Mouse (Mus musculus) liver, embryonic 12.5 days (tissue): ENCODE measurements at regions not wholly inside any gene's neighbourhood (a gene's known extent, or its start where the extent isn't known, plus 50 kb on each side); places are given as distances from the start of the nearest gene placed in this dataset.

ENCODE experiments used
- ATAC-seq: fragments of 200-750 bp; cut with Nextera tagmentation; 2 replicates; pipeline ENCODE4 v1.8.0; 2017; ENCODE audit warnings: moderate number of reproducible peaks, mild to moderate bottlenecking, moderate library complexity
- H3K27ac ChIP-seq: fragments of 300-500 bp; sonication (generic); 2 replicates; pipeline ENCODE4 v1.5.1; 2016; ENCODE audit warnings: mild to moderate bottlenecking
- H3K27me3 ChIP-seq: fragments of 300-500 bp; sonication (generic); replicated peaks from 2 replicates; pipeline ENCODE4 v1.6.1; 2016; ENCODE audit warnings: mild to moderate bottlenecking, moderate library complexity
- H3K36me3 ChIP-seq: fragments of 300-500 bp; sonication (generic); 2 replicates; pipeline ENCODE4 v1.6.1; 2016; ENCODE audit warnings: mild to moderate bottlenecking, moderate library complexity
- H3K4me1 ChIP-seq: fragments of 300-500 bp; sonication (generic); 2 replicates; pipeline ENCODE4 v1.6.1; 2016
- H3K4me2 ChIP-seq: fragments of 300-500 bp; sonication (generic); 2 replicates; pipeline ENCODE4 v1.6.1; 2016; ENCODE audit warnings: mild to moderate bottlenecking, moderate library complexity
- H3K4me3 ChIP-seq: fragments of 300-500 bp; sonication (generic); 2 replicates; pipeline ENCODE4 v1.5.1; 2016; ENCODE audit warnings: mild to moderate bottlenecking, moderate library complexity
- H3K9ac ChIP-seq: fragments of 300-500 bp; sonication (generic); 2 replicates; pipeline ENCODE4 v1.6.1; 2016; ENCODE audit warnings: mild to moderate bottlenecking, moderate library complexity
- H3K9me3 ChIP-seq: fragments of 300-500 bp; sonication (generic); replicated peaks from 2 replicates; pipeline ENCODE4 v1.6.1; 2016; ENCODE audit warnings: mild to moderate bottlenecking, moderate library complexity
- WGBS: fragments of 180-500 bp; shearing (Covaris S2); methylation state at CpG from one replicate; pipeline ENCODE4 v1.1.7; 2016; ENCODE audit not compliant: insufficient replicate concordance; 5-methylcytosine and 5-hydroxymethylcytosine counted together

- 32% methylated on average over 3 of the region's 3 CpGs for WGBS
- H3K27ac ChIP-seq: no peak overlapping the region
- peaks cover 9% of the 10 kb centered on the region; the same call in 1 of the 2 replicates for H3K27me3 ChIP-seq
- no peak overlapping the region for H3K4me2 ChIP-seq
- H3K4me3 ChIP-seq: no peak overlapping the region
- H3K4me1 ChIP-seq: no peaks in the 10 kb centered on the region
- H3K36me3 ChIP-seq: no peaks in the 10 kb centered on the region
- ATAC-seq: 0 out of 2 replicates have a peak, but pooled peaks have one; percentile 10
- H3K9me3 ChIP-seq: no peaks in the 10 kb centered on the region
- H3K9ac ChIP-seq: no peak overlapping the region
Measured at GRCm38 (mm10) chr16:5534385-5534784, 278.6 kb upstream of the Eef2kmt start.

DNA sequence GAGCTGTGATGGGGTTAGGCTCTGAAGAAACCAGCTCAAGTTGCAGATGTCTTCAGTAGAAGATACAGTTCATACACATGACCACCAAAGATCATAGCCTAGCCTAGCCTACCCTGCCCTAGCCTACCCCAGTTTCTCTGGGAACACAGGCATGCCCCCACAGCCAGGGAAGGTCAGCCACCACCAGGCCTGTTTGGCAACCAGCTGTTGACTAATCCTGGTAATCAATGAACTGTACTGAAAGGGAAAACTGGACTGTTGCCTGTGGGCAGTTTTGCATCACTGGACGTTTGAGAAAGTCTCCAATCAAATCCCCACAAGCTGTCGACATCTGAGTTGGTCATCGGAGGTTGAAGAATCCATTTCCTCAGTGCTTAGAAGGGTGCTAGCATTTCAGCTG, 276.5 kb upstream of the Eef2kmt start:
- H3K4me1 ChIP-seq: no peaks in the 10 kb centered on the region
- H3K27ac ChIP-seq: no peak overlapping the region
- no peaks in the 10 kb centered on the region for H3K9me3 ChIP-seq
- no peak overlapping the region for H3K9ac ChIP-seq
- H3K4me3 ChIP-seq: no peak overlapping the region
- no peaks in the 10 kb centered on the region for H3K36me3 ChIP-seq
- ATAC-seq: 0 out of 2 replicates have a peak, but pooled peaks have one; percentile 18
- peaks cover 9% of the 10 kb centered on the region; the same call in 1 of the 2 replicates for H3K27me3 ChIP-seq
- WGBS: 67% methylated on average over 3 of the region's 3 CpGs
- H3K4me2 ChIP-seq: no peak overlapping the region

GRCm38 (mm10) chr16:5529823-5530222, 274.0 kb upstream of the Eef2kmt start:
- H3K9ac ChIP-seq: no peak overlapping the region
- no peak overlapping the region for H3K27ac ChIP-seq
- ATAC-seq: no peak
- H3K4me3 ChIP-seq: no peak overlapping the region
- no peaks in the 10 kb centered on the region for H3K36me3 ChIP-seq
- no peaks in the 10 kb centered on the region for H3K27me3 ChIP-seq
- no peaks in the 10 kb centered on the region for H3K4me1 ChIP-seq
- H3K4me2 ChIP-seq: no peak overlapping the region
- no peaks in the 10 kb centered on the region for H3K9me3 ChIP-seq
- 66% methylated on average over 2 of the region's 2 CpGs for WGBS

GRCm38 (mm10) chr16:5527936-5528335, 272.2 kb upstream of the Eef2kmt start:
- WGBS: 49% methylated on average over 4 of the region's 4 CpGs
- no peaks in the 10 kb centered on the region for H3K4me1 ChIP-seq
- no peaks in the 10 kb centered on the region for H3K9me3 ChIP-seq
- H3K27ac ChIP-seq: no peak overlapping the region
- ATAC-seq: no peak
- no peak overlapping the region for H3K4me3 ChIP-seq
- H3K36me3 ChIP-seq: no peaks in the 10 kb centered on the region
- H3K9ac ChIP-seq: no peak overlapping the region
- H3K27me3 ChIP-seq: no peaks in the 10 kb centered on the region
- no peak overlapping the region for H3K4me2 ChIP-seq

- Histone ChIP-seq H3K4me3 (no peak overlapping the region), H3K9me3 (no peaks in the 10 kb centered on the region), H3K4me1 (no peaks in the 10 kb centered on the region), H3K4me2 (no peak overlapping the region), H3K9ac (no peak overlapping the region), H3K36me3 (no peaks in the 10 kb centered on the region), H3K27me3 (no peaks in the 10 kb centered on the region), H3K27ac (no peak overlapping the region)
- ATAC-seq: no peak
- WGBS: 74% methylated on average over 5 of the region's 5 CpGs
Measured at GRCm38 (mm10) chr16:5524375-5524774, 268.6 kb upstream of the Eef2kmt start.

DNA sequence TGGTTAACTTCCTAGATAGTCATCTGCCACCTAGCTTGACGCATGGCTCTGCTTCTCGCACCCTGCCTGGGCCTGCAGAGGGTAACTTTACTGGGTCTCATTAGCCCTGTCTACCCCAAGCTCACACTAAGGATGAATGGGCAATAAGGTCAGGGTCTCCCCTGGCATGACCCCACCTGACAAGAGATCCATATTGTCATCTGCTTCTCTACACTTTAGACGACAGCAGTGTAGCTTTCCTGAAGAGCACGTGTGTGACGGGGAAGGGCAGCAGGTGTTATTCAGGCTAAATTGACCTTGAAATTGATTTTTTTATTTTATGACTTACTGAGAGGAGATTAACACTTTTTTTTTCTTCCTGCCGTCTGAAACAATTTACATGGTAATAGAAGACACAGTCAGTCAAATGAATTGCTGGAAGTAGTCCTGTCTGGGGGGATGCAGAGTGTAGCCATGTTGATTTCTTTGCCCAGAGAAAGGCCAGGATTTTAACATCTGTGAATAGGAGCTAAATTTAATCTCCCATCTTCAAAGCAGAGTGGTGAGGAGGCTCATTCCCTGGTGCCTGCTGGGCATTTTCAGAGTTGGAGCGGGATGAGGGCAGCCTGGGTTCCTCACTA, 267.7 kb upstream of the Eef2kmt start:
- no peaks in the 10 kb centered on the region for H3K9me3 ChIP-seq
- H3K4me3 ChIP-seq: no peak overlapping the region
- no peak overlapping the region for H3K4me2 ChIP-seq
- H3K36me3 ChIP-seq: no peaks in the 10 kb centered on the region
- no peak overlapping the region for H3K9ac ChIP-seq
- H3K4me1 ChIP-seq: no peaks in the 10 kb centered on the region
- 79% methylated on average over 7 of the region's 7 CpGs for WGBS
- no peaks in the 10 kb centered on the region for H3K27me3 ChIP-seq
- ATAC-seq: no peak
- H3K27ac ChIP-seq: no peak overlapping the region

DNA sequence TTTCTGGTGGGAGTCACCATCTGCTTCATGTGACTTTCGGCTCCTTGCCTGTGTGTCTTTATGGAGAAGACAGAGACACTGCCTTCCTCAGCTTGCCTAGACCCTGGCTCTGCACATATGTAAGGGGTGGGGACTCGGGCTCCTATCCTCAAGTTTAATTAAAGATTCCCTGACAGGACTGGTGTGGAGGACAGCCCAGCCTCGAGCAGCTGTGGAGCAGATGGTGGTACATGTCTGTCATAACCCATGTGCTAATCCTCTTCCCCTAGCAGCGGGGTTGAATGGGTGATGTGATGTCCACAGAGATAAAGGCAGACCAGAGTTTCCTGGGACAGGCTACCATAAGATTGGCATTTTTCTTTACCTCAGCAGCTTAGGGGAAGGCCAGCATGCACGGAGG, 262.0 kb upstream of the Eef2kmt start:
- no peak for ATAC-seq
- no peaks in the 10 kb centered on the region for H3K9me3 ChIP-seq
- H3K4me1 ChIP-seq: no peaks in the 10 kb centered on the region
- no peak overlapping the region for H3K4me2 ChIP-seq
- H3K9ac ChIP-seq: no peak overlapping the region
- WGBS: 39% methylated on average over 5 of the region's 5 CpGs
- H3K36me3 ChIP-seq: no peaks in the 10 kb centered on the region
- H3K4me3 ChIP-seq: no peak overlapping the region
- no peaks in the 10 kb centered on the region for H3K27me3 ChIP-seq
- no peak overlapping the region for H3K27ac ChIP-seq

DNA sequence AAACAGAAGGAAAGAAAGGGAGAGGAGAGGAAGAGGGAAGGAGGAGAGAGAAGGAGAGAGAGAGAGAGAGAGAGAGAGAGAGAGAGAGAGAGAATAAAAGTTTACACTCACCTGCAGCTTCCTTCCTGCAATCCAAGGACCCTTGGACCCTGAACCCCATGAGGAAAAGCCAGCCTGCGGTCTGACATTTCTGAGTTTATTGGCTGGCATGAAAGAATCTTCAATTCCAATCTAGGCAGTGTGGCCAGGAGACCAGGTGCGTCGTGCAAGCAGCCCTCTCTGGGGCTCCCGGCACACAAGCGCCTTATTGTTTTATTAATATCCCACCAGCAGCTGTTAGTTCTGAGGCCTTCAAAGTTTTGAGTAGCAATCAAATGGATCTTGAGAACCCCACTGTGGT, 260.1 kb upstream of the Eef2kmt start:
- no peak overlapping the region for H3K4me3 ChIP-seq
- no peaks in the 10 kb centered on the region for H3K9me3 ChIP-seq
- no peak overlapping the region for H3K4me2 ChIP-seq
- H3K9ac ChIP-seq: no peak overlapping the region
- no peaks in the 10 kb centered on the region for H3K4me1 ChIP-seq
- H3K27ac ChIP-seq: no peak overlapping the region
- no peaks in the 10 kb centered on the region for H3K27me3 ChIP-seq
- WGBS: 74% methylated on average over 5 of the region's 5 CpGs
- ATAC-seq: no peak
- no peaks in the 10 kb centered on the region for H3K36me3 ChIP-seq

DNA sequence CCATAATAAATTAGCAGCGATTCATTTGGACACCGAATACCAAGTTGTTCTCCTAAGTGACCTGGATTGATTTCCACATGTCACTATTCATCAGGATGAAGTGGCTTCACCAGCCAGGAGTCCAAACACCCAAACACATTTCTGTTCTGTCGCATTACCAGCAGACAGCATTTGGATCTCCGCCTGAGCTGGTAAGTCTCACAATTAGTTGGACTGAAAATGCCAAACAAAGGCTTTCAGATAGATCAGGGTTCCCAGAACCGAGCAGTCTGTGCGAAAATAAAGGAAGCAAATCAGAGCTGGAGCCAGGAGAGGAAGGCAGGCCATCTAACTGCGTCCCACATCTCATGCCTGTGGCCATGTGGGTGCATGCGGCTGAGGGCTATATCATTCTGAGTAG, 251.5 kb upstream of the Eef2kmt start:
- H3K9ac ChIP-seq: no peak overlapping the region

GRCm38 (mm10) chr16:5501961-5502360, 246.2 kb upstream of the Eef2kmt start:
- 67% methylated on average over 7 of the region's 7 CpGs for WGBS
- no peaks in the 10 kb centered on the region for H3K4me1 ChIP-seq
- ATAC-seq: no peak
- no peaks in the 10 kb centered on the region for H3K36me3 ChIP-seq
- no peak overlapping the region for H3K4me2 ChIP-seq
- no peaks in the 10 kb centered on the region for H3K9me3 ChIP-seq
- H3K27me3 ChIP-seq: no peaks in the 10 kb centered on the region
- H3K4me3 ChIP-seq: no peak overlapping the region
- H3K9ac ChIP-seq: no peak overlapping the region
- H3K27ac ChIP-seq: no peak overlapping the region

More for the DNA sequence above, 251.5 kb upstream of the Eef2kmt start:
- no peak for ATAC-seq
- H3K4me2 ChIP-seq: no peak overlapping the region
- no peaks in the 10 kb centered on the region for H3K27me3 ChIP-seq
- H3K27ac ChIP-seq: no peak overlapping the region
- 68% methylated on average over 8 of the region's 8 CpGs for WGBS
- no peaks in the 10 kb centered on the region for H3K4me1 ChIP-seq
- H3K4me3 ChIP-seq: no peak overlapping the region
- H3K9me3 ChIP-seq: no peaks in the 10 kb centered on the region
- H3K36me3 ChIP-seq: no peaks in the 10 kb centered on the region

DNA sequence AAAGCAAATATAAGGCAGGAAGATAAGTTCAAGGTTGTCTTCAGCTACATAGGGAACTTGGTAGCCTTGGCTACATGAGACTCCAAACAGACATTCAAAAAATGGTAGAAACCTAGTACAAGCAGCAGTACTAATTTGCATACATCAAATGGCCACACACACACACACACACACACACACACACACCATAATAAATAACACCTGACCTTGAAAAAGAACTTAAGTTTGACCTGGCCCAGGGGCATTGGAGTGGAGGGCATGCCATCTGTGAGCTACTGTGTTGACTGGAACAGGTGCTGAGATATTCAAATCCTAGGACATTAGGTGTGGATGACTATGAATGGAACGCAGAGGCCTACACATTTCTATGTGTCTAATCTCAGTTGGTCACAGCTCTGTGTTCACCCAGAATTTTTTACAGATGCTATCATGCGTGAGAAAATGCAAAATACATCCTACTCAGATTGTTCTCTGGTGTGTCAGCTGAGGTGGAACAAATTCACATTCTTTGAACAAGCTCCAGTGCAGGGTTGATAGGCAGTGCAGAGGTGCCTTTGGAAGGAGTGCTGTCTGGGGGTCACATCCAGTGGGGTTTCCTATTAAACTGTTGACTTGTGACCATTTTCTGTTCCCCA, 240.4 kb upstream of the Eef2kmt start:
- H3K4me3 ChIP-seq: no peak overlapping the region
- H3K9me3 ChIP-seq: no peaks in the 10 kb centered on the region
- no peak overlapping the region for H3K4me2 ChIP-seq
- no peaks in the 10 kb centered on the region for H3K4me1 ChIP-seq
- no peaks in the 10 kb centered on the region for H3K36me3 ChIP-seq
- 60% methylated on average over 2 of the region's 2 CpGs for WGBS
- H3K27me3 ChIP-seq: no peaks in the 10 kb centered on the region
- H3K9ac ChIP-seq: no peak overlapping the region
- no peak for ATAC-seq
- no peak overlapping the region for H3K27ac ChIP-seq

GRCm38 (mm10) chr16:5493352-5493751, 237.6 kb upstream of the Eef2kmt start:
- no peak overlapping the region for H3K4me2 ChIP-seq
- H3K36me3 ChIP-seq: no peaks in the 10 kb centered on the region
- no peaks in the 10 kb centered on the region for H3K27me3 ChIP-seq
- H3K4me1 ChIP-seq: no peaks in the 10 kb centered on the region
- ATAC-seq: no peak
- no peaks in the 10 kb centered on the region for H3K9me3 ChIP-seq
- 22% methylated on average over 6 of the region's 6 CpGs for WGBS
- no peak overlapping the region for H3K27ac ChIP-seq
- H3K4me3 ChIP-seq: no peak overlapping the region
- H3K9ac ChIP-seq: no peak overlapping the region
